Mouse (Mus musculus): ENCODE data around the gene Ankrd31.
"Not testable (repeated sequence)": the region's sequence is repeated elsewhere in the genome, so short reads cannot be mapped to it uniquely, and the experiment has no call there.

Ankrd31 gene

DNA sequence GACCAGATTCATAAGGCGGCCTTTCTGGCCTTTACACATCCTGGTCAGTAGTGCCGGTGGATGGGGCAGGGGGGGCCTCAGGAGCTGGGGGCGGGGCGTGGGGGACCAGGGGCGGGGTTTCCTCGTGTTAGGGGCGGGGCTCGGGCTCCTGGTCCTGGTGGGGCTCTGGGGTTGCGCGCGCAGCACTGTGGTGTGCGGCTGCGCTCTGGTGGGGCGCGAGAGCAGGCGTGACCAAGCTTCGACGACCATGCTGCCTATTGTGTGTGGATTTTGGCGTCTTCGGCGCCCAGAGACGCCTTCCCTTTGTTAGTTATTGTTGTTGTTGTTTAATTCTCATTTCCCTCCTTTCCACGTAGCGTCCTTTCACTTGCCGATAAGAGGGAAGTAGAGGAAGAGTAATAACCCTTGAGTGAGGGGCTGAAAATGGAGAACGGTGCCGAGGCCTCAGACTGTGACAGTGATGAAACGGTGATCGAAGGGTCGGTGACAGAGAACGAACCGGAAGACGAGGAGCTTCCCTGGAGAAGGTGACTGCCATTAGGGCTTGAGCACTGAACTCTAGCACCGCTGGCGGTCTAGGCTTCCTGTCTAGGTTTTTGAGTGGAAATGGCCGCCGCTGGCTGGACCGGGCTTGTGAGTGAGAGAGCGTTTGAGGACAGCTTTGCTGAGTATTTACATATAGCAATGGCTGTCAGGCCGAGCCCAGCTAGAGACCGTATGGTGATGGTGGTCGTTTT is at the start of gene Ankrd31:
Ankrd31 (plus strand) TSS at position 164 of the 737 bp plus-strand sequence.
- no peak for DNase-seq

GRCm38 (mm10) chr13:96702567-96703278 is 45.3 kb upstream of the Ankrd31 start:
- DNase-seq = no peak

- DNase-seq = no peak
Measured at GRCm38 (mm10) chr13:96709269-96710233, 38.5 kb upstream of the Ankrd31 start.

- DNase-seq = no peak
Measured at GRCm38 (mm10) chr13:96716311-96716710, 31.8 kb upstream of the Ankrd31 start.

GRCm38 (mm10) chr13:96717821-96718220 is 30.3 kb upstream of the Ankrd31 start:
- no peak for DNase-seq

GRCm38 (mm10) chr13:96720003-96720402 is 28.1 kb upstream of the Ankrd31 start:
- no peak for DNase-seq

- DNase-seq = no peak
Measured at GRCm38 (mm10) chr13:96728289-96728688, 19.8 kb upstream of the Ankrd31 start.

DNA sequence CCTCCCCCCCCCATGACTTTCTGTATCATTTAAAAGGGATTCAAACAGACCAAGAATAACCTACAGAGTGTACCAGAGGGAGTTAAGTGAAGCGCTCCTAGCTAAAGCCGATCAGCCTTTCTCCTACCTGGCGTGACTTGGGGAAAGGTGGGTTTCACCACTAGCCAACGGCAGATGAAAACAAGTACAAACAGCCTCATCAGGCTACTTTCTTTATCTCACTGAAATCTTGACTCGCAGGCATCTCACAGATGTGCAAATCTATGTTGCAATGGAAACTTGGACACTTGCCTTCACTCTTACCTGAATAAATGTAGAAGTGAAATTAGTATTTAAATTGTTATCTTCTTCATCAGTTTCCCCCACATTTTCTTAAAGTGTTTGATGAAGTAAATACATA is 18.9 kb upstream of the Ankrd31 start:
- DNase-seq = no peak

GRCm38 (mm10) chr13:96730116-96730515 is 18.0 kb upstream of the Ankrd31 start:
- DNase-seq = no peak

DNA sequence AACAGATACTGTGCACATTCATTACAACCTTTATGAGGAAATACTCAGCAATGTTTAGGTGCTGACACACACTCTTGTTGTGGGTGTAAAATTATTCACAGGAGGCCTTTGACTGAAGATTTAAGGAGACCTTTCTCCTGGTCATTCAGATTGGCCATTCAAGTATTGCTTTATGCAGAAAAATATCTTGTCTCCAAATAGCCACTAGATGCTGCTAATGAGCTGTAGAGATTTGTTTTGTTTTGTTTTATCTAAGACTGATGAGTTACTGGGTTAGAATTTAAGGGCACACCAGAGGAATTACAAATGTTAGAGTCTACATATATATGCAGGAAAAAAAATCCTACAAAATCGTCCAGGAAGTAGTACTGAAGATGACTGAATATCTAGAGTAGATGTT is 12.9 kb upstream of the Ankrd31 start:
- no peak for DNase-seq

DNA sequence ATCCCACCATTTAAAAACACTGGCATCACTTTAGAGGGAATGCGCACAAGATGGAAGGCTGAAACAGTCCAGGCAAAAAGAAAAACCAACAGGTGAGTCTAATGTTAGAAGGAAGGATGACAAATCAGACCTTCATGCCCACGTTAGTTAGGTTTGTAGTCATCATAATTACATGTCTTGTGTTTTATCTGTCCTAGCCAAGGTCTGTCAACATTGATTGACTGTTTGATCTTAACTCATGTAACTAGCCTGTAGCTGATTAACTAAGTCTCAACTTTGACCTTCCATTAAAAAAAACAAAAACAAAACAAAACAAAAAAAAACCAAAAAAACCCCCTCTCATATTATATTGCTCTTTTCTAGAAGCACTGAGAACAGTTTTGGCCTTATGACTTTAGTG is 7.9 kb upstream of the Ankrd31 start:
- DNase-seq = no peak

DNA sequence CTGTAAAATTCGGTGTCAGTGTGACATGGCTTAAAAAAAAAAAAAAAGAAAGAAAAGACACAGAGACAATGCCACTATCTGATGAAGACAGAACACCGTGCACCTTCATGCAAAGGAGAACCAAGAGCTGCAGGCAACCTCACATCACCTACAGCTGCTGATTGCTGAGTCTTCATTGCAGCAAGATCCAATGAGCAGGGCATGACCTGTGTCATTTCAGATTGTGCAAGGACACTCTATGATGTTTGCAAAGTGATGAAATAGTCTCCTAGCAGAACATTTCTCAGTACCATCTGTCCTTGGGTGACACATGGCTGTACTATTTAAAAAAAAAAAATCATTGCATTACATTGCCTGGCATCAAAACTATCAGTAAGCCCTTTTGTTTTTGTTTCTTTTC is 5.2 kb upstream of the Ankrd31 start:
- DNase-seq = no peak

GRCm38 (mm10) chr13:96746055-96746454 is 2.0 kb upstream of the Ankrd31 start:
- no peak for DNase-seq

DNA sequence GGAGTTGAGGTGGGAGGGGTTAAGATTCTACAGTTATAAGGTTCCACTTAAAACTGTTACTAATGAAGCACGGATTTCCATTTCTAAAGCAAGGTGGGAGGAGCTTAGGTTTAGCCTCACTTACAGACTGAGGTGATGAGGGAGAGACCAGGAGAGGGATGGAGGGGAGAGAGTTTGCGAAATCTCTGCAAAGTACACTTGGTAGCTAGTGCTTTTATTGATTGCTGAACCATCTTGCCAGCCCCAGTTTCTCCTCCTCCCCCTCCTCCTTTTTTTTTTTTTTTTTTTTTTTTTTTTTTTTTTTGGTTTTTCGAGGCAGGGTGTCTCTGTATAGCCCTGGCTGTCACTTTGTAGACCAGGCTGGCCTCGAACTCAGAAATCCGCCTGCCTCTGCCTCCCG is 1.8 kb downstream of the Ankrd31 start:
- DNase-seq = no peak

GRCm38 (mm10) chr13:96760848-96761247 is 12.8 kb downstream of the Ankrd31 start:
- no peak for DNase-seq

DNA sequence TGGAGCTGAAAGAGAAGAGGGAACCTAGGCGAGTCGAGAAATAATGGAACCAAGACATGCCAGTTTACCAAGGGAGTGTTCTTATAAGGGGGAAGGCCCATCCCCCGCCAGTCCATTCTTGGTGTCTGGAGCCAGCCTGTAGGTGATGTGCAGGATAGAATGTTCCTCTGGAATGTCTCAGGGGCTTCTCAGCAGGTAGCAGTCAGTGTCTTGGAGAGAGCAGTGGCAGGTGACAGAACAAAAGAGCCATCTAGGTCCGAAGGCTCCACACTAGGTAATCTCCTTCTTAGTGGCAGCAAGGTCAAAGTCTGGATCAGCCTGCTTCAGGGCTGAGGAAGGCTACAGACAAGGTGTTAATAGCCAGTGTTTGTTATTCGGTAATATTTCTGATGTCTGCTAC is 38.0 kb downstream of the Ankrd31 start:
- DNase-seq = not testable (repeated sequence)

GRCm38 (mm10) chr13:96793451-96793850 is 45.4 kb downstream of the Ankrd31 start:
- no peak for DNase-seq

DNA sequence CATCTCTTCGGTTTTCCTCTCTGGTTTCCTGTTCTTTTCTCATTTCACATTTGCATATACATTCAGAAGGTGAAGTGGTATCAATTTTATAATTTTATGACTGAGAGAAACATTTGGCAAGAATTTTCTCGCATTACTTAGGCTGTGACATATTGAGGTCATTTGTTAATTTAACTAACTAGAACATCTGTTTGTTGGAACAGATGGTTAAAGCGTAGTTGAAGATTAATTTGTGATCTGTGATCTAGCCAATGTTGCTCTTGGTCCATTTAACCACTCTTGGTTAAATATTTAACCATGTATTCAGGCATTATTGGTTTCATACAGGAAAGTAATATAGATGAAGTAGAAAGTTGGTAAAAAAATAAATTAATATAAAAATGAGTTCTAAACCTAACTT is 47.2 kb downstream of the Ankrd31 start:
- DNase-seq = no peak

DNA sequence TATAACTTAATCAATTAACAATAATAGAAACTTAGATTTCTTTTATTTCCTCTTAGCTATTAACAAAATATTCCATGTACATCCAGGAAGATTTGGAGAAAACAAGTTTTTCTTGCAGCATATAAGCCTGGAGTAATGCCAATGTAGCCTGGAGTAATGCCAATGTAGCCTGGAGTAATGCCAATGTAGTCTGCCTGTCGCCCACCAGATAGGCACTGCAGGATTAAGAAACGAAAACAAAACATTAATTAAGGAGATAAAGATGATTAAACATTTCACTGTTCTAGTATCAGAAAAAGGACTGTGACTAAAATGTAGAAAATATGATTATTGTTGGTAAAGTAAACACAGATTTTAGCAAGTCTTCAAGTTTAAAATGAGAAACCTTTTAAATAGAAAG is 49.4 kb downstream of the Ankrd31 start:
- no peak for DNase-seq

DNA sequence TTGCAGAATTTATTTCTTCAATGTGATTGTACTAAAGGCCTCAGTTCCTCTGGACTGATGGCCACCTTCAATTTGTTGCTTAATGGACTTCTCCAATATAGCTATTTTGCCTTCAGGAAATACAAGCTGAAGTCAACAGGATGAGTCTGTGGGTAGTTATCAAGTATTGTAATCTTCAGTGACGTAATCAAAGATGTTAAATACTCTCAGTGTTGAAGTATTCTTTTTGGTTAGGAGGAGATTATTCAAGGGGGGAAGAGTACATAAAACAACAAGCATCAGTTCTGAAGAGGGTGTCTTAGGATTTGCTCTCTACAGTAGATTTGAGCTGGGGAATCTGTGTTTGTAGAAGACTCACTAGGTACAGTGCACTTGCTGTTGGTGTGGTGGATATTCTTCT is 101.7 kb downstream of the Ankrd31 start:
- DNase-seq = no peak

- no peak for DNase-seq
Measured at GRCm38 (mm10) chr13:96852133-96852532, 104.1 kb downstream of the Ankrd31 start.

- DNase-seq = no peak
Measured at GRCm38 (mm10) chr13:96853256-96853655, 105.2 kb downstream of the Ankrd31 start.

DNA sequence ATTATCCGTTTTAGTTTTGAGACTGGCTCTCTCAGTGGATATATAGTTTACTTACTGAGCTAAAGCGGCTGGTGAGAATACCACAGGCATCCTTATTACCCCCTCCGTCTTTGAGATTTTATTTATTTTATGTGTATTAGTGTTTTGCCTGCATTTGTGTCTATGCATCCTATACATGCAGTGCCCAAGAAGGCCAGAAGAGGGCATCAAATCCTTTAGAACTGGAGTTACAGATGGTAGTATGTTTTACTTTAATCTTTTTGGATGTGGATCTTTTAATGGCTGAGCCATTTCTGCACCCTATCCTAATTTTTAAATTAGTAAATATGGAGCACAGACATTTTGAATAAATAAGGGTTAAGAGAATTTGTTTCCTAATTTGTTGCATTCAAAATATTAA is 107.1 kb downstream of the Ankrd31 start:
- DNase-seq = peak; percentile 36 to 60

Data from thymus, postnatal 36 days (tissue).